Mouse (Mus musculus) small intestine, adult 10 weeks (tissue): ENCODE results near the gene Olfr1356. TPM values are rescaled to one million over a fixed set of nuclear protein-coding genes. Genes with fewer than 3 reads are reported as not detected.

Source experiments
- polyA plus RNA-seq: library from polyadenylated mRNA; stranded (reverse); fragments of 350-450 nt; fragmentation: Illumina TruSeq; extraction: RNeasy Lipid Tissue Mini Kit (QIAGEN cat#74804); gene quantifications from one replicate; pipeline ENCODE4 v1.2.3, GENCODE M21; 2014; ENCODE audit warnings: low replicate concordance

Gene Olfr1356
- polyA plus RNA-seq: not detected

GRCm38 (mm10) chr10:78852066-78852465 is at the start of gene Olfr1356:
Gene Olfr1356, minus strand, starts transcription at chr10:78852166.

GRCm38 (mm10) chr10:78875240-78875639 is 23.3 kb upstream of the Olfr1356 start, which contains the start of gene Olfr1355:
Gene Olfr1355, plus strand, starts transcription at chr10:78875540.

Other genes with a start within 250 kb of the Olfr1356 start
- gene Olfr1357, start 234.1 kb downstream of the Olfr1356 start, polyA plus RNA-seq: not detected
- 0.45 TPM for gene Casp14, start 133.9 kb downstream of the Olfr1356 start, polyA plus RNA-seq
- not detected for gene Ccdc105, start 99.1 kb downstream of the Olfr1356 start, polyA plus RNA-seq
- not detected for gene Slc1a6, start 71.7 kb downstream of the Olfr1356 start, polyA plus RNA-seq
- not detected for gene Olfr1355, start 23.4 kb upstream of the Olfr1356 start, polyA plus RNA-seq
- not detected for gene Olfr1354, start 61.0 kb upstream of the Olfr1356 start, polyA plus RNA-seq
- gene Olfr8, start 98.5 kb upstream of the Olfr1356 start, polyA plus RNA-seq: not detected
- not detected for gene Olfr1353, start 111.1 kb upstream of the Olfr1356 start, polyA plus RNA-seq
- gene Olfr1352, start 128.9 kb upstream of the Olfr1356 start, polyA plus RNA-seq: not detected
- not detected for gene Olfr1351, start 160.3 kb upstream of the Olfr1356 start, polyA plus RNA-seq
- gene Olfr57, start 176.6 kb upstream of the Olfr1356 start, polyA plus RNA-seq: not detected
- 36.0 TPM for gene 2610008E11Rik, start 245.4 kb upstream of the Olfr1356 start, polyA plus RNA-seq